Comparison of ENCODE assay signal across 13 mouse cellular contexts in genomic region chr13:54412236-54412635, GRCm38 (mm10). TPM values are rescaled to one million over a fixed set of nuclear protein-coding genes. Genes with fewer than 3 reads are reported as not detected.
A peak's percentile ranks its signal among the peaks of the same experiment; 100 is the strongest.
DNase-seq lines count a peak whose midpoint lies in the region; ATAC-seq and TF ChIP-seq lines count a peak whose summit lies in the region.
"Had no signal": no experiment of that assay in that cellular context is flagged by ENCODE, and none has a peak within 500 bp of the region (broad histone marks: within the 10 kb centered on the region; RNA-seq: fewer than 3 reads in every experiment).

No protein-coding gene starts in this region.

- H3K4me2 ChIP-seq in liver, postnatal 0 days (ENCODE audit: low read depth, low read length): peak overlapping the region; percentile 8; the same call in 1 of the 2 replicates
- H3K4me2 ChIP-seq: embryonic facial prominence, embryonic 12.5 days had no signal

- H3K27ac ChIP-seq in liver, postnatal 0 days (ENCODE audit: low read depth): no peak overlapping the region
- H3K27ac ChIP-seq: embryonic facial prominence, embryonic 12.5 days; kidney, postnatal 0 days; liver, embryonic 14.5 days had no signal

- H3K9ac ChIP-seq in liver, postnatal 0 days (replicated peaks): no peak overlapping the region
- H3K9ac ChIP-seq: embryonic facial prominence, embryonic 12.5 days; liver, embryonic 14.5 days had no signal

- H3K36me3 ChIP-seq in liver, postnatal 0 days (replicated peaks; ENCODE audit: insufficient read depth, low read length): no peaks in the 10 kb centered on the region
- H3K36me3 ChIP-seq: embryonic facial prominence, embryonic 12.5 days had no signal

- peak; percentile 47 for ATAC-seq in liver, postnatal 0 days
- ATAC-seq in frontal cortex, adult (ENCODE audit: low TSS enrichment): no peak
- ATAC-seq in erythroblast, adult 5-6 weeks (replicated peaks; ENCODE audit: low FRiP score, poor library complexity, severe bottlenecking): no peak

- H3K4me1 ChIP-seq in liver, postnatal 0 days (ENCODE audit: insufficient read depth): no peaks in the 10 kb centered on the region

- H3K9me3 ChIP-seq in liver, postnatal 0 days (ENCODE audit: low read length): no peaks in the 10 kb centered on the region
- H3K9me3 ChIP-seq: embryonic facial prominence, embryonic 12.5 days had no signal

- 18% methylated on average over 7 of the region's 7 CpGs for WGBS in liver, postnatal 0 days (ENCODE audit: insufficient replicate concordance)

- DNase-seq in liver, postnatal 0 days: no peak
- DNase-seq in liver (no peak), A20 (ENCODE audit: low read depth, low spot score) (peak; percentile 49)
- peak; percentile 38 for DNase-seq in brain, adult 2 months (ENCODE audit: low read depth, low spot score)
- DNase-seq in forelimb bud, embryonic 11.5 days (ENCODE audit: low read depth, low spot score): peak; percentile 43
- no peak for DNase-seq in c-Kit-positive CD71-positive TER-119-positive erythroid progenitor cells, embryonic 14.5 days (ENCODE audit: low spot score)
- DNase-seq: gastrocnemius, postnatal 25 days; heart, postnatal 14 days had no signal

- no peaks in the 10 kb centered on the region for H3K27me3 ChIP-seq in liver, postnatal 0 days (ENCODE audit: insufficient read depth, low read length)
- H3K27me3 ChIP-seq: embryonic facial prominence, embryonic 12.5 days had no signal

- TF ChIP-seq CTCF in liver, postnatal 0 days (IDR thresholded peaks at IDR 0.05; ENCODE audit: low read depth): no peak

- TF ChIP-seq EP300 in liver, postnatal 0 days (IDR thresholded peaks at IDR 0.05; ENCODE audit: low read depth): no peak

- H3K4me3 ChIP-seq in liver, postnatal 0 days (ENCODE audit: low read depth, low read length): no peak overlapping the region
- H3K4me3 ChIP-seq: embryonic facial prominence, embryonic 12.5 days had no signal

RNA-seq across cellular contexts. Expression of gene Cplx2, which starts 41.1 kb away (rescaled TPM):
- 0.89 and 0.97 TPM in 2 replicates for polyA plus RNA-seq in liver, postnatal 0 days (2015; fragmentation: Nextera tagmentation; extraction: Ambion mirVana)
- not detected in 2 replicates for total RNA-seq in erythroblast, adult 5-6 weeks (2015; ENCODE audit: low replicate concordance)
- total RNA-seq in erythroblast, adult 5-6 weeks (2017; ENCODE audit: low replicate concordance): 0.34 TPM in 1 of 2 replicates, not detected in the other

RNA-seq across cellular contexts. Expression of gene Thoc3, which starts 56.4 kb away (rescaled TPM):
- 32.8 and 37.4 TPM in 2 replicates for polyA plus RNA-seq in liver, postnatal 0 days (2015; fragmentation: Nextera tagmentation; extraction: Ambion mirVana)
- total RNA-seq in erythroblast, adult 5-6 weeks (2015; ENCODE audit: low replicate concordance): 3.6 and 6.7 TPM in 2 replicates
- total RNA-seq in erythroblast, adult 5-6 weeks (2017; ENCODE audit: low replicate concordance): 5.7 and 9.3 TPM in 2 replicates

Comparison
In these comparisons a context has a peak if more than half of its experiments do, and no peak if none do; other contexts are left out.
1. DNase-seq: peak in A20 (single experiment), brain, adult 2 months (single experiment) and forelimb bud, embryonic 11.5 days (single experiment); none in liver, postnatal 0 days (single experiment), liver (single experiment) and c-Kit-positive CD71-positive TER-119-positive erythroid progenitor cells, embryonic 14.5 days (single experiment).